Mouse (Mus musculus) heart, adult 18-20 months (tissue): ENCODE measurements at regions not wholly inside any gene's neighbourhood (a gene's known extent, or its start where the extent isn't known, plus 50 kb on each side); places are given as distances from the start of the nearest gene placed in this dataset.

Experiments used
- DNase-seq, 2 experiments: peaks; one replicate each; pipeline ENCODE4 v3.0.0; 2021 to 2022; ENCODE audit warnings: mixed read lengths in 1 of 2

- DNase-seq: no peak
These were observed 61.9 kb upstream of the Znrf2 start for GRCm38 (mm10) chr6:54754810-54755209.

- DNase-seq: no peak
These were observed 59.2 kb upstream of the Znrf2 start for GRCm38 (mm10) chr6:54757511-54757911.

GRCm38 (mm10) chr6:54758112-54758511 is 58.6 kb upstream of the Znrf2 start:
- DNase-seq: peak; percentile 30 to 45

- peak in 1 of 2 experiments; percentile 33 for DNase-seq
These were observed 57.5 kb upstream of the Znrf2 start for GRCm38 (mm10) chr6:54759263-54759662.

GRCm38 (mm10) chr6:54759942-54760498 is 56.7 kb upstream of the Znrf2 start:
- peak; percentile 20 to 21 for DNase-seq

- no peak for DNase-seq
These were observed 56.2 kb upstream of the Znrf2 start for GRCm38 (mm10) chr6:54760541-54760940.

- DNase-seq: no peak
These were observed 54.7 kb upstream of the Znrf2 start for GRCm38 (mm10) chr6:54762021-54762420.

- DNase-seq: no peak
These were observed 54.2 kb upstream of the Znrf2 start for GRCm38 (mm10) chr6:54762499-54762898.

GRCm38 (mm10) chr6:54763669-54764068 is 53.0 kb upstream of the Znrf2 start:
- no peak for DNase-seq

- no peak for DNase-seq
These were observed 51.0 kb upstream of the Znrf2 start for GRCm38 (mm10) chr6:54765715-54766114.

GRCm38 (mm10) chr6:54766485-54767112 is 50.1 kb upstream of the Znrf2 start:
- no peak for DNase-seq
